Mouse (Mus musculus) ES-E14 (cell line): ENCODE measurements around the gene Sept5. TPM values are rescaled to one million over a fixed set of nuclear protein-coding genes. Genes with fewer than 3 reads are reported as not detected.

Source experiments
- DNase-seq: peaks from one replicate; pipeline ENCODE4 v3.0.0-alpha.2; 2013; ENCODE audit warnings: low read depth, low spot score
- H3K27ac ChIP-seq: 2 replicates; pipeline ENCODE4 v1.5.1; 2012; ENCODE audit warnings: low read depth, mild to moderate bottlenecking, low read length, moderate library complexity, mixed read lengths; ENCODE audit not compliant: poor library complexity, insufficient read depth, severe bottlenecking
- H3K36me3 ChIP-seq: 2 replicates; pipeline ENCODE4 v1.6.1; 2012; ENCODE audit warnings: mild to moderate bottlenecking, low read length, moderate library complexity, mixed read lengths; ENCODE audit not compliant: control insufficient read depth, poor library complexity, insufficient read depth, severe bottlenecking
- H3K4me1 ChIP-seq, 2 experiments: fragments of 150-350 bp in 1 of 2; sonication (generic) in 1 of 2; 2 replicates each; pipeline ENCODE4 v1.6.1; 2012; ENCODE audit warnings: low read length in 2 of 2, mild to moderate bottlenecking in 1 of 2, mixed read lengths in 1 of 2; ENCODE audit not compliant: control insufficient read depth in 2 of 2, insufficient read depth in 2 of 2, poor library complexity in 1 of 2
- H3K4me3 ChIP-seq, 2 experiments: fragments of 150-350 bp in 1 of 2; sonication (generic) in 1 of 2; 2 replicates each; pipeline ENCODE4 v1.5.1; 2012; ENCODE audit warnings: low read length in 2 of 2, low read depth in 1 of 2, mild to moderate bottlenecking in 1 of 2, mixed read lengths in 1 of 2; ENCODE audit not compliant: insufficient read depth in 1 of 2, poor library complexity in 1 of 2, severe bottlenecking in 1 of 2
- H3K9ac ChIP-seq: 2 replicates; pipeline ENCODE4 v1.6.1; 2012; ENCODE audit warnings: low read depth, mild to moderate bottlenecking, low read length, mixed read lengths; ENCODE audit not compliant: poor library complexity, insufficient read depth, severe bottlenecking
- H3K9me3 ChIP-seq: fragments of 150-350 bp; sonication (generic); 2 replicates; pipeline ENCODE4 v1.6.1; 2012; ENCODE audit warnings: low read depth, mild to moderate bottlenecking, low read length; ENCODE audit not compliant: control insufficient read depth, insufficient read depth
- CHD2 ChIP-seq: IDR thresholded peaks from 2 replicates; pipeline ENCODE4 v1.6.1; 2014; ENCODE audit warnings: mild to moderate bottlenecking, low read depth, low read length, inconsistent platforms
- HCFC1 ChIP-seq: IDR thresholded peaks from 2 replicates; pipeline ENCODE4 v1.6.1; 2012; ENCODE audit warnings: low read length, inconsistent platforms, borderline replicate concordance; ENCODE audit not compliant: insufficient read depth
- MAFK ChIP-seq: IDR thresholded peaks from 2 replicates; pipeline ENCODE4 v1.6.1; 2014; ENCODE audit warnings: mild to moderate bottlenecking, low read depth, low read length, inconsistent platforms; ENCODE audit not compliant: insufficient read depth
- ZC3H11A ChIP-seq: IDR thresholded peaks from 2 replicates; pipeline ENCODE4 v1.6.1; 2012; ENCODE audit warnings: low read depth, mild to moderate bottlenecking, inconsistent platforms, low read length, borderline replicate concordance
- ZNF384 ChIP-seq: IDR thresholded peaks from 2 replicates; pipeline ENCODE4 v1.6.1; 2012; ENCODE audit warnings: low read depth, low read length, inconsistent platforms
- in situ Hi-C, 2 experiments: fragments of 600-800 bp; cut with MboI; formaldehyde crosslinking; loops; one replicate each; pipeline ENCODE4 v1.15.1; 2025; ENCODE audit warnings: low sequenced_read_pairs in 2 of 2, inconsistent platforms in 1 of 2; ENCODE audit not compliant: unreplicated experiment in 2 of 2
- total RNA-seq: library from RNA; depleted of rRNA; stranded (reverse); fragments of 300-350 nt; gene quantifications from 2 replicates; pipeline ENCODE4 v1.2.3, GENCODE M21; 2012

Sept5 gene
- total RNA-seq, 1 experiment, result 3.0 TPM

DNA sequence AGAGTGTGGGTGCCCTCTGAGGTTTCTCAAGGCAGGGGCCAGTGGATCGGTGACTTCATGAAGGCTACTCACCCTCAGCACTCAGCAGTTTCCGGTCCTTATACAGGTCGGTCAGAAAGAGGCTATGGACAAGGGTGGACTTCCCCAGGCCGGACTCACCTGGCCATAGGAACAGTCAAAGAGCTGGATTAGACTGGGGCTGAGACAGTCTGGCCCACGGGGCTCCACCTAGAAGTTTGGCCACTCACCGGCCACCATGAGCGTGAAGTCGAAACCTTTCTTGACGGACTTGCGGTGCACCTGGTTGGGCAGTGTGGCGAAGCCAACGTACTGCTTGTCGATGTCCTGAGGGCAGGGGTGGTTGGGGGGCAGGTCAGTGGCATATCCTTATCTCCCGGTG lies 4.7 kb downstream of the Sept5 start:
- Histone ChIP-seq H3K4me1 (peaks cover 0 to 11% of the 10 kb centered on the region in 2 experiments; a peak in 1 of 4 replicates), H3K36me3 (no peaks in the 10 kb centered on the region), H3K27ac (no peak overlapping the region), H3K4me3 (no peak overlapping the region), H3K9me3 (no peaks in the 10 kb centered on the region), H3K9ac (no peak overlapping the region)
- DNase-seq, result no peak
- no peak for TF ChIP-seq CHD2
- TF ChIP-seq ZNF384, result no peak
- in situ Hi-C loops, result loop anchor here in 1 of 2 experiments (10.0 kb wide), 1 partner anchor 160 kb away; no protein-coding TSS in a partner anchor

DNA sequence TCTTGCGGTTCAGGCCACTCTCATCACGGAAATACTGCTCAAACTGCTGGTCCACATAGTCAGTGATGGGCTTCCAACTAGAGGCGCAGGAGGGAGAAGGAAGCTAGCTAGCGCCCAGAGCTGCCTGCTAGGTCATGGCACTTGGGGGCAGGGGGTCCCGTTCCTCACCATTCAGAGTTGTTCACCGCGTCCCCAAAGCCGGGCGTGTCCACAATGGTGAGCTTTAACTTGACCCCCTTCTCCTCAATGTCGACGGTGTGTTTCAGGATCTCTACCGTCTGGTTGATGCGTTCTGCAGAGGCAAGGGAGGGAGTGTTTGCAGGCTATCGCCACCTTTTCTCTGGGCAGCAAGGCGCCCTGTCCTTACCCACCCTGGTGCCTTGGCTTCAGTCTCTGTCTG lies 5.1 kb downstream of the Sept5 start:
- H3K4me1 ChIP-seq, result peaks cover 0 to 11% of the 10 kb centered on the region in 2 experiments; a peak in 1 of 4 replicates
- H3K4me3 ChIP-seq, result no peak overlapping the region
- in situ Hi-C loops, result loop anchor here in 1 of 2 experiments (5.0 to 25.0 kb wide), 3 partner anchors 42 to 812 kb away; no protein-coding TSS in a partner anchor
- H3K9ac ChIP-seq, result no peak overlapping the region
- no peaks in the 10 kb centered on the region for H3K9me3 ChIP-seq
- H3K27ac ChIP-seq, result no peak overlapping the region
- TF ChIP-seq ZC3H11A (no peak), ZNF384 (no peak), CHD2 (no peak), MAFK (no peak), HCFC1 (no peak)
- H3K36me3 ChIP-seq, result no peaks in the 10 kb centered on the region
- DNase-seq, result no peak

- Histone ChIP-seq H3K36me3 (no peaks in the 10 kb centered on the region), H3K4me1 (peaks cover 0 to 11% of the 10 kb centered on the region in 2 experiments; a peak in 1 of 4 replicates), H3K9ac (no peak overlapping the region), H3K27ac (no peak overlapping the region), H3K4me3 (no peak overlapping the region), H3K9me3 (no peaks in the 10 kb centered on the region)
- no peak for DNase-seq
- TF ChIP-seq CHD2 (no peak), HCFC1 (no peak), MAFK (no peak), ZC3H11A (no peak), ZNF384 (no peak)
- in situ Hi-C loops, result loop anchor here in 1 of 2 experiments (5.0 to 25.0 kb wide), 3 partner anchors 42 to 812 kb away; no protein-coding TSS in a partner anchor
Measured at GRCm38 (mm10) chr16:18623751-18624540, 5.8 kb downstream of the Sept5 start.

- Histone ChIP-seq H3K36me3 (no peaks in the 10 kb centered on the region), H3K4me1 (peaks cover 0 to 11% of the 10 kb centered on the region in 2 experiments; a peak in 1 of 4 replicates), H3K9ac (no peak overlapping the region), H3K27ac (no peak overlapping the region), H3K9me3 (no peaks in the 10 kb centered on the region), H3K4me3 (peak overlapping the region in 1 of 2 experiments; percentile 11; a peak in 1 of 4 replicates)
- no peak for DNase-seq
- TF ChIP-seq CHD2, result no peak
- TF ChIP-seq ZNF384, result no peak
- no peak for TF ChIP-seq ZC3H11A
- TF ChIP-seq HCFC1, result no peak
- TF ChIP-seq MAFK, result no peak
- in situ Hi-C loops, result loop anchor here in 1 of 2 experiments (5.0 to 25.0 kb wide), 3 partner anchors 41 to 811 kb away; no protein-coding TSS in a partner anchor
Measured at GRCm38 (mm10) chr16:18622916-18623750, 6.6 kb downstream of the Sept5 start.
